Mouse (Mus musculus): ENCODE data around the gene Olfr1006. TPM values are rescaled to one million over a fixed set of nuclear protein-coding genes. Genes with fewer than 3 reads are reported as not detected.
"Not testable (repeated sequence)": the region's sequence is repeated elsewhere in the genome, so short reads cannot be mapped to it uniquely, and the experiment has no call there.

Olfr1006 gene
- total RNA-seq (2014; fragmentation: Nextera tagmentation) = not detected in 2 replicates
- total RNA-seq (2017) = not detected in 2 replicates

GRCm38 (mm10) chr2:85678667-85679066 lies at the start of gene Olfr1006:
Olfr1006 (minus strand) TSS chr2:85678767.
- no peak for ATAC-seq (replicated peaks; ENCODE audit: poor library complexity, severe bottlenecking)

- ATAC-seq (replicated peaks; ENCODE audit: poor library complexity, severe bottlenecking) = peak; percentile 79
Observed at GRCm38 (mm10) chr2:85725793-85726192, 47.2 kb upstream of the Olfr1006 start.

GRCm38 (mm10) chr2:85715119-85715518 lies 36.6 kb upstream of the Olfr1006 start, which contains the start of gene Olfr1009:
Olfr1009 (plus strand) TSS chr2:85715419.
- ATAC-seq (replicated peaks; ENCODE audit: poor library complexity, severe bottlenecking) = no peak

- no peak for ATAC-seq (replicated peaks; ENCODE audit: poor library complexity, severe bottlenecking)
Observed at GRCm38 (mm10) chr2:85711159-85711558, 32.6 kb upstream of the Olfr1006 start.

GRCm38 (mm10) chr2:85710680-85711079 lies 32.1 kb upstream of the Olfr1006 start:
- not testable (repeated sequence) for ATAC-seq (replicated peaks; ENCODE audit: poor library complexity, severe bottlenecking)

- ATAC-seq (replicated peaks; ENCODE audit: poor library complexity, severe bottlenecking) = no peak
Observed at GRCm38 (mm10) chr2:85689131-85689530, 10.6 kb upstream of the Olfr1006 start, which contains the start of gene Olfr1008. Olfr1008 (plus strand) TSS chr2:85689431.

- ATAC-seq (replicated peaks; ENCODE audit: poor library complexity, severe bottlenecking) = not testable (repeated sequence)
Observed at GRCm38 (mm10) chr2:85664355-85664754, 14.2 kb downstream of the Olfr1006 start, which contains the start of gene Olfr154. Olfr154 (minus strand) TSS chr2:85664455.

GRCm38 (mm10) chr2:85650604-85651003 lies 28.0 kb downstream of the Olfr1006 start, which contains the start of gene Olfr1002:
Olfr1002 (minus strand) TSS chr2:85650704.
- ATAC-seq (replicated peaks; ENCODE audit: poor library complexity, severe bottlenecking) = no peak

Other genes with a start within 250 kb of the Olfr1006 start
- gene Olfr994, start 242.3 kb downstream of the Olfr1006 start, total RNA-seq (2014; fragmentation: Nextera tagmentation) = not detected in 2 replicates
- not detected in 2 replicates for gene Olfr994, start 242.3 kb downstream of the Olfr1006 start, total RNA-seq (2017)
- not detected in 2 replicates for gene Olfr995, start 235.1 kb downstream of the Olfr1006 start, total RNA-seq (2014; fragmentation: Nextera tagmentation)
- not detected in 2 replicates for gene Olfr995, start 235.1 kb downstream of the Olfr1006 start, total RNA-seq (2017)
- not detected in 2 replicates for gene 4833423E24Rik, start 159.7 kb downstream of the Olfr1006 start, total RNA-seq (2014; fragmentation: Nextera tagmentation)
- not detected in 2 replicates for gene 4833423E24Rik, start 159.7 kb downstream of the Olfr1006 start, total RNA-seq (2017)
- gene Olfr996, start 99.6 kb downstream of the Olfr1006 start, total RNA-seq (2014; fragmentation: Nextera tagmentation) = not detected in 2 replicates
- not detected in 2 replicates for gene Olfr996, start 99.6 kb downstream of the Olfr1006 start, total RNA-seq (2017)
- gene Olfr998, start 89.8 kb downstream of the Olfr1006 start, total RNA-seq (2014; fragmentation: Nextera tagmentation) = not detected in 2 replicates
- not detected in 2 replicates for gene Olfr998, start 89.8 kb downstream of the Olfr1006 start, total RNA-seq (2017)
- gene Olfr1000, start 66.9 kb downstream of the Olfr1006 start, total RNA-seq (2014; fragmentation: Nextera tagmentation) = not detected in 2 replicates
- gene Olfr1000, start 66.9 kb downstream of the Olfr1006 start, total RNA-seq (2017) = not detected in 2 replicates
- gene Olfr1002, start 28.1 kb downstream of the Olfr1006 start, total RNA-seq (2014; fragmentation: Nextera tagmentation) = not detected in 2 replicates
- not detected in 2 replicates for gene Olfr1002, start 28.1 kb downstream of the Olfr1006 start, total RNA-seq (2017)
- gene Olfr154, start 14.3 kb downstream of the Olfr1006 start, total RNA-seq (2014; fragmentation: Nextera tagmentation) = not detected in 2 replicates
- not detected in 2 replicates for gene Olfr154, start 14.3 kb downstream of the Olfr1006 start, total RNA-seq (2017)
- not detected in 2 replicates for gene Olfr1008, start 10.7 kb upstream of the Olfr1006 start, total RNA-seq (2014; fragmentation: Nextera tagmentation)
- not detected in 2 replicates for gene Olfr1008, start 10.7 kb upstream of the Olfr1006 start, total RNA-seq (2017)
- not detected in 2 replicates for gene Olfr1009, start 36.7 kb upstream of the Olfr1006 start, total RNA-seq (2014; fragmentation: Nextera tagmentation)
- not detected in 2 replicates for gene Olfr1009, start 36.7 kb upstream of the Olfr1006 start, total RNA-seq (2017)
- gene Olfr1012, start 84.0 kb upstream of the Olfr1006 start, total RNA-seq (2014; fragmentation: Nextera tagmentation) = not detected in 2 replicates
- not detected in 2 replicates for gene Olfr1012, start 84.0 kb upstream of the Olfr1006 start, total RNA-seq (2017)
- gene Olfr1013, start 88.3 kb upstream of the Olfr1006 start, total RNA-seq (2014; fragmentation: Nextera tagmentation) = not detected in 2 replicates
- not detected in 2 replicates for gene Olfr1013, start 88.3 kb upstream of the Olfr1006 start, total RNA-seq (2017)
- gene Olfr1014, start 93.9 kb upstream of the Olfr1006 start, total RNA-seq (2014; fragmentation: Nextera tagmentation) = not detected in 2 replicates
- not detected in 2 replicates for gene Olfr1014, start 93.9 kb upstream of the Olfr1006 start, total RNA-seq (2017)
- not detected in 2 replicates for gene Olfr1015, start 103.2 kb upstream of the Olfr1006 start, total RNA-seq (2014; fragmentation: Nextera tagmentation)
- not detected in 2 replicates for gene Olfr1015, start 103.2 kb upstream of the Olfr1006 start, total RNA-seq (2017)
- not detected in 2 replicates for gene Olfr1016, start 123.8 kb upstream of the Olfr1006 start, total RNA-seq (2014; fragmentation: Nextera tagmentation)
- not detected in 2 replicates for gene Olfr1016, start 123.8 kb upstream of the Olfr1006 start, total RNA-seq (2017)
- not detected in 2 replicates for gene Olfr1018, start 139.7 kb upstream of the Olfr1006 start, total RNA-seq (2014; fragmentation: Nextera tagmentation)
- not detected in 2 replicates for gene Olfr1018, start 139.7 kb upstream of the Olfr1006 start, total RNA-seq (2017)
- not detected in 2 replicates for gene Olfr1019, start 166.7 kb upstream of the Olfr1006 start, total RNA-seq (2014; fragmentation: Nextera tagmentation)
- gene Olfr1019, start 166.7 kb upstream of the Olfr1006 start, total RNA-seq (2017) = not detected in 2 replicates
- not detected in 2 replicates for gene Olfr1020, start 168.3 kb upstream of the Olfr1006 start, total RNA-seq (2014; fragmentation: Nextera tagmentation)
- gene Olfr1020, start 168.3 kb upstream of the Olfr1006 start, total RNA-seq (2017) = not detected in 2 replicates
- not detected in 2 replicates for gene Olfr1022, start 189.8 kb upstream of the Olfr1006 start, total RNA-seq (2014; fragmentation: Nextera tagmentation)
- not detected in 2 replicates for gene Olfr1022, start 189.8 kb upstream of the Olfr1006 start, total RNA-seq (2017)
- not detected in 2 replicates for gene Olfr1023, start 206.9 kb upstream of the Olfr1006 start, total RNA-seq (2014; fragmentation: Nextera tagmentation)
- not detected in 2 replicates for gene Olfr1023, start 206.9 kb upstream of the Olfr1006 start, total RNA-seq (2017)
- not detected in 2 replicates for gene Olfr1024, start 226.3 kb upstream of the Olfr1006 start, total RNA-seq (2014; fragmentation: Nextera tagmentation)
- gene Olfr1024, start 226.3 kb upstream of the Olfr1006 start, total RNA-seq (2017) = not detected in 2 replicates
- gene Olfr1025-ps1, start 236.4 kb upstream of the Olfr1006 start, total RNA-seq (2014; fragmentation: Nextera tagmentation) = not detected in 2 replicates
- gene Olfr1025-ps1, start 236.4 kb upstream of the Olfr1006 start, total RNA-seq (2017) = not detected in 2 replicates
- gene Olfr1026, start 242.8 kb upstream of the Olfr1006 start, total RNA-seq (2014; fragmentation: Nextera tagmentation) = not detected in 2 replicates
- not detected in 2 replicates for gene Olfr1026, start 242.8 kb upstream of the Olfr1006 start, total RNA-seq (2017)